Mouse (Mus musculus) CD8-positive naive resting alpha-beta T cell, adult 2 months (primary cell): ENCODE results near the gene Vmn1r127.
"Not testable (repeated sequence)": the region's sequence is repeated elsewhere in the genome, so short reads cannot be mapped to it uniquely, and the experiment has no call there.

Experiments
- DNase-seq, 2 experiments: peaks; one replicate each; pipeline ENCODE4 v3.0.0; 2022; ENCODE audit warnings: low read depth in 2 of 2, low spot score in 2 of 2

The Vmn1r127 gene

DNA sequence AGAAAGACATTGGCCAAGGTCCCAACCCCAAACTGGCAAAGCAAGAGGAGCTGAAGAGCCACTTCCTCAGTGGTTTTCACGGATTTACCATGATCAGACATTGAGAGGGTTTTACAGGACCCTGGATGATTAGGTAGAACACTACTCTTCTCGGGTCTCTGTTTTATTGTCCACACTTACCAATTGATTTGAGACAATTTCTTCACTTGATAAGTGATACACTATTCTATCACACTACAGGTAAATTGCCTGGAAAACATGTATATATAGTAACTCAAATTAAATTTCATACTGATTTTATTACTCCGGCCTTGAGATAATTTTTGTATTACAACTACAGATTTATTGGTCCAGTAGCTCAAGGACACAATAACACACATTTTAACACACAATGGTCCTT is at the start of gene Vmn1r127:
Vmn1r127 (minus strand) TSS at position 101 of the 400 bp plus-strand sequence.
- DNase-seq, result not testable (repeated sequence)

- DNase-seq, result not testable (repeated sequence)
Observed at GRCm38 (mm10) chr7:21361191-21361590, 41.5 kb upstream of the Vmn1r127 start, which contains the start of gene Vmn1r129. Vmn1r129 (minus strand) TSS chr7:21361291.

GRCm38 (mm10) chr7:21349073-21349472 is 29.4 kb upstream of the Vmn1r127 start, which contains the start of gene Vmn1r128:
Vmn1r128 (plus strand) TSS chr7:21349373.
- DNase-seq, result not testable (repeated sequence)

GRCm38 (mm10) chr7:21301367-21301766 is 18.3 kb downstream of the Vmn1r127 start, which contains the start of gene Vmn1r126:
Vmn1r126 (minus strand) TSS chr7:21301467.
- not testable (repeated sequence) for DNase-seq

DNA sequence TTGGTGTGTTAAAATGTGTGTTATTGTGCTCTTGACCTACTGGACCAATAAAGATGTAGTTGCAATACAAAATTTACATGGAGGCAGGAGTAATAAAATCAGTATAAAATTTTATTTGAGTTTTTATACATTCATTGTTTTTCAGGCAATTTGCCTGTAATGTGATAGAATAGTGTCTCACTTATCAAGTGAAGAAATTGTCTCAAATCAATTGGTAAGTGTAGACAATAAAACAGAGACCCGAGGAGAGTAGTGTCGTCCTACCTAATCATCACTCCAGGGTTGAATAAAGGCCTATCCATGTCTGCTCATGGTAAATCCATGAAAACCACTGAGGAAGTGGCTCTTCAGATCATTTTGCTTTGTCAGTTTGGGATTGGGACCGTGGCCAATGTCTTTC is 47.8 kb downstream of the Vmn1r127 start, which contains the start of gene Vmn1r125:
Vmn1r125 (plus strand) TSS at position 301 of the 400 bp plus-strand sequence.
- DNase-seq, result not testable (repeated sequence)
